Mouse (Mus musculus) cerebellum, adult 2 months (tissue): ENCODE data around the gene Shb.

Source experiments
- CTCF ChIP-seq: fragments of 200-500 bp; IDR thresholded peaks from 2 replicates; pipeline ENCODE4 v1.5.1; 2011; ENCODE audit warnings: low read depth, mild to moderate bottlenecking, control low read depth, low read length, moderate library complexity, borderline replicate concordance; ENCODE audit not compliant: insufficient read depth
- POLR2A ChIP-seq: fragments of 200-500 bp; IDR thresholded peaks from 2 replicates; pipeline ENCODE4 v1.6.1; 2011; ENCODE audit warnings: low read length, control low read depth, borderline replicate concordance; ENCODE audit not compliant: insufficient read depth

GRCm38 (mm10) chr4:45533436-45533940 is 1.2 kb upstream of the Shb start:
- TF ChIP-seq POLR2A (no peak), CTCF (no peak)
